Mouse (Mus musculus) right cerebral cortex, postnatal 4 days (tissue): ENCODE results near the gene Ctnnb1.

ENCODE experiments used
- DNase-seq: peaks from one replicate; pipeline ENCODE4 v3.0.0-alpha.2; 2022

Ctnnb1 gene

GRCm38 (mm10) chr9:121005961-121006360 lies 76.9 kb downstream of the Ctnnb1 start:
- no peak for DNase-seq
